Mouse (Mus musculus) liver, embryonic 11.5 days (tissue): ENCODE measurements around the gene Ifi27. TPM values are rescaled to one million over a fixed set of nuclear protein-coding genes. Genes with fewer than 3 reads are reported as not detected.

Experiments used
- polyA plus RNA-seq: library from polyadenylated mRNA; unstranded; fragments of >200 nt; fragmentation: Nextera tagmentation; extraction: Ambion mirVana; gene quantifications from 2 replicates; pipeline ENCODE4 v1.2.1, GENCODE M21; 2014

The Ifi27 gene
- polyA plus RNA-seq, 1 experiment from 2014 or later: 6.8 TPM

Other genes with a start within 250 kb of the Ifi27 start
- gene Prima1, start 192.1 kb upstream of the Ifi27 start, polyA plus RNA-seq: 0.32 TPM in 1 of 2 replicates, not detected in the other
- gene Fam181a, start 123.2 kb upstream of the Ifi27 start, polyA plus RNA-seq: not detected in 2 replicates
- gene Asb2, start 78.2 kb upstream of the Ifi27 start, polyA plus RNA-seq: 1.2 and 2.8 TPM in 2 replicates
- gene Otub2, start 45.5 kb upstream of the Ifi27 start, polyA plus RNA-seq: 15.9 and 20.2 TPM in 2 replicates
- gene 9330161L09Rik, start 26.4 kb upstream of the Ifi27 start, polyA plus RNA-seq: 0.25 and 0.80 TPM in 2 replicates
- 94.0 and 97.0 TPM in 2 replicates for gene Ddx24, start 8.4 kb upstream of the Ifi27 start, polyA plus RNA-seq
- gene Ifi27l2a, start 9.5 kb downstream of the Ifi27 start, polyA plus RNA-seq: 1.2 and 1.5 TPM in 2 replicates
- gene Ifi27l2b, start 23.0 kb downstream of the Ifi27 start, polyA plus RNA-seq: not detected in 2 replicates
- gene Ppp4r4, start 98.1 kb downstream of the Ifi27 start, polyA plus RNA-seq: 3.2 and 3.3 TPM in 2 replicates
- gene Serpina10, start 197.2 kb downstream of the Ifi27 start, polyA plus RNA-seq: 21.2 and 21.8 TPM in 2 replicates
- 847 and 933 TPM in 2 replicates for gene Serpina6, start 223.0 kb downstream of the Ifi27 start, polyA plus RNA-seq
- not detected in 2 replicates for gene Serpina16, start 241.9 kb downstream of the Ifi27 start, polyA plus RNA-seq